Mouse (Mus musculus) neural tube, embryonic 12.5 days (tissue): Measurements from ENCODE around the gene Arhgap15. TPM values are rescaled to one million over a fixed set of nuclear protein-coding genes. Genes with fewer than 3 reads are reported as not detected.

Experiments used
- ATAC-seq: fragments of 200-750 bp; cut with Nextera tagmentation; 2 replicates; pipeline ENCODE4 v1.8.0; 2017; ENCODE audit warnings: low read depth, mild to moderate bottlenecking, moderate TSS enrichment, moderate library complexity; ENCODE audit not compliant: low FRiP score
- H3K27ac ChIP-seq: fragments of 300-500 bp; sonication (generic); 2 replicates; pipeline ENCODE4 v1.5.1; 2016
- H3K27me3 ChIP-seq: fragments of 300-500 bp; sonication (generic); replicated peaks from 2 replicates; pipeline ENCODE4 v1.6.1; 2016; ENCODE audit warnings: mild to moderate bottlenecking
- H3K36me3 ChIP-seq: fragments of 300-500 bp; sonication (generic); 2 replicates; pipeline ENCODE4 v1.6.1; 2016; ENCODE audit warnings: mild to moderate bottlenecking
- H3K4me1 ChIP-seq: fragments of 300-500 bp; sonication (generic); 2 replicates; pipeline ENCODE4 v1.6.1; 2016
- H3K4me2 ChIP-seq: fragments of 300-500 bp; sonication (generic); replicated peaks from 2 replicates; pipeline ENCODE4 v1.6.1; 2016; ENCODE audit warnings: mild to moderate bottlenecking
- H3K4me3 ChIP-seq: fragments of 300-500 bp; sonication (generic); 2 replicates; pipeline ENCODE4 v1.5.1; 2016
- H3K9ac ChIP-seq: fragments of 300-500 bp; sonication (generic); 2 replicates; pipeline ENCODE4 v1.6.1; 2016; ENCODE audit warnings: mild to moderate bottlenecking
- H3K9me3 ChIP-seq: fragments of 300-500 bp; sonication (generic); 2 replicates; pipeline ENCODE4 v1.6.1; 2016; ENCODE audit warnings: mild to moderate bottlenecking
- WGBS: fragments of 180-500 bp; shearing (Covaris S2); methylation state at CpG from one replicate; pipeline ENCODE4 v1.1.7; 2016; 5-methylcytosine and 5-hydroxymethylcytosine counted together
- polyA plus RNA-seq: library from polyadenylated mRNA; unstranded; fragments of >200 nt; fragmentation: Nextera tagmentation; extraction: Ambion mirVana; gene quantifications from 2 replicates; pipeline ENCODE4 v1.2.1, GENCODE M21; 2016

Gene Arhgap15
- polyA plus RNA-seq, 1 experiment from 2014 or later = 0.81 TPM

GRCm38 (mm10) chr2:44140455-44140854, 391.8 kb downstream of the Arhgap15 start:
- H3K4me1 ChIP-seq = no peaks in the 10 kb centered on the region
- no peak overlapping the region for H3K4me3 ChIP-seq
- no peak for ATAC-seq
- no peaks in the 10 kb centered on the region for H3K9me3 ChIP-seq
- no peak overlapping the region for H3K4me2 ChIP-seq
- no peak overlapping the region for H3K27ac ChIP-seq
- H3K36me3 ChIP-seq = no peaks in the 10 kb centered on the region
- no peak overlapping the region for H3K9ac ChIP-seq
- H3K27me3 ChIP-seq = no peaks in the 10 kb centered on the region
- WGBS = 89% methylated on average over 4 of the region's 4 CpGs

GRCm38 (mm10) chr2:44142152-44142551, 393.5 kb downstream of the Arhgap15 start:
- no peaks in the 10 kb centered on the region for H3K4me1 ChIP-seq

GRCm38 (mm10) chr2:44142611-44143010, 394.0 kb downstream of the Arhgap15 start:
- H3K27ac ChIP-seq = no peak overlapping the region
- no peaks in the 10 kb centered on the region for H3K9me3 ChIP-seq
- no peak overlapping the region for H3K4me3 ChIP-seq
- 91% methylated on average over 5 of the region's 5 CpGs for WGBS
- no peaks in the 10 kb centered on the region for H3K36me3 ChIP-seq
- H3K27me3 ChIP-seq = no peaks in the 10 kb centered on the region
- H3K4me1 ChIP-seq = no peaks in the 10 kb centered on the region
- H3K4me2 ChIP-seq = no peak overlapping the region
- no peak overlapping the region for H3K9ac ChIP-seq
- ATAC-seq = no peak

More at GRCm38 (mm10) chr2:44142152-44142551, 393.5 kb downstream of the Arhgap15 start:
- no peak overlapping the region for H3K27ac ChIP-seq
- WGBS = 91% methylated on average over 9 of the region's 9 CpGs
- H3K27me3 ChIP-seq = no peaks in the 10 kb centered on the region
- H3K4me2 ChIP-seq = no peak overlapping the region
- no peak for ATAC-seq
- H3K4me3 ChIP-seq = no peak overlapping the region
- H3K9me3 ChIP-seq = no peaks in the 10 kb centered on the region
- H3K36me3 ChIP-seq = no peaks in the 10 kb centered on the region
- H3K9ac ChIP-seq = no peak overlapping the region

GRCm38 (mm10) chr2:44146124-44146981, 397.7 kb downstream of the Arhgap15 start:
- ATAC-seq = no peak
- no peak overlapping the region for H3K9ac ChIP-seq
- no peak overlapping the region for H3K4me2 ChIP-seq
- no peaks in the 10 kb centered on the region for H3K36me3 ChIP-seq
- 93% methylated on average over 7 of the region's 7 CpGs for WGBS
- H3K4me3 ChIP-seq = no peak overlapping the region
- H3K9me3 ChIP-seq = no peaks in the 10 kb centered on the region
- H3K4me1 ChIP-seq = no peaks in the 10 kb centered on the region
- no peak overlapping the region for H3K27ac ChIP-seq
- no peaks in the 10 kb centered on the region for H3K27me3 ChIP-seq

GRCm38 (mm10) chr2:44147486-44147885, 398.9 kb downstream of the Arhgap15 start:
- Histone ChIP-seq H3K9me3 (no peaks in the 10 kb centered on the region), H3K9ac (no peak overlapping the region), H3K27ac (no peak overlapping the region), H3K4me1 (no peaks in the 10 kb centered on the region), H3K36me3 (no peaks in the 10 kb centered on the region), H3K27me3 (no peaks in the 10 kb centered on the region), H3K4me3 (no peak overlapping the region), H3K4me2 (no peak overlapping the region)
- ATAC-seq = no peak
- WGBS = 73% methylated on average over 5 of the region's 5 CpGs

GRCm38 (mm10) chr2:44147971-44148370, 399.3 kb downstream of the Arhgap15 start:
- H3K36me3 ChIP-seq = no peaks in the 10 kb centered on the region
- H3K4me1 ChIP-seq = no peaks in the 10 kb centered on the region
- H3K27ac ChIP-seq = no peak overlapping the region
- WGBS = 68% methylated on average over 7 of the region's 7 CpGs
- H3K9ac ChIP-seq = no peak overlapping the region
- no peaks in the 10 kb centered on the region for H3K27me3 ChIP-seq
- ATAC-seq = no peak
- no peaks in the 10 kb centered on the region for H3K9me3 ChIP-seq
- no peak overlapping the region for H3K4me2 ChIP-seq
- H3K4me3 ChIP-seq = no peak overlapping the region

- Histone ChIP-seq H3K9ac (no peak overlapping the region), H3K4me2 (no peak overlapping the region), H3K27me3 (no peaks in the 10 kb centered on the region), H3K4me3 (no peak overlapping the region), H3K9me3 (no peaks in the 10 kb centered on the region), H3K36me3 (no peaks in the 10 kb centered on the region), H3K27ac (no peak overlapping the region), H3K4me1 (no peaks in the 10 kb centered on the region)
- ATAC-seq = no peak
- WGBS = 79% methylated on average over 7 of the region's 7 CpGs
Measured at GRCm38 (mm10) chr2:44148550-44149100, 400.0 kb downstream of the Arhgap15 start.

GRCm38 (mm10) chr2:44152301-44152700, 403.7 kb downstream of the Arhgap15 start:
- WGBS = 78% methylated on average over 1 of the region's 1 CpGs
- no peak overlapping the region for H3K4me2 ChIP-seq
- H3K9me3 ChIP-seq = no peaks in the 10 kb centered on the region
- no peaks in the 10 kb centered on the region for H3K4me1 ChIP-seq
- H3K27me3 ChIP-seq = no peaks in the 10 kb centered on the region
- H3K27ac ChIP-seq = no peak overlapping the region
- H3K9ac ChIP-seq = no peak overlapping the region
- ATAC-seq = no peak
- H3K36me3 ChIP-seq = no peaks in the 10 kb centered on the region
- H3K4me3 ChIP-seq = no peak overlapping the region

- Histone ChIP-seq H3K27ac (no peak overlapping the region), H3K27me3 (no peaks in the 10 kb centered on the region)
- 83% methylated on average over 4 of the region's 4 CpGs for WGBS
Measured at GRCm38 (mm10) chr2:44160358-44160757, 411.7 kb downstream of the Arhgap15 start.

GRCm38 (mm10) chr2:44165789-44166188, 417.2 kb downstream of the Arhgap15 start:
- H3K4me2 ChIP-seq = no peak overlapping the region
- H3K9ac ChIP-seq = no peak overlapping the region
- no peak overlapping the region for H3K4me3 ChIP-seq
- H3K36me3 ChIP-seq = no peaks in the 10 kb centered on the region
- no peaks in the 10 kb centered on the region for H3K4me1 ChIP-seq
- no peaks in the 10 kb centered on the region for H3K9me3 ChIP-seq
- H3K27ac ChIP-seq = no peak overlapping the region
- no peaks in the 10 kb centered on the region for H3K27me3 ChIP-seq
- ATAC-seq = no peak
- 61% methylated on average over 3 of the region's 3 CpGs for WGBS

More at GRCm38 (mm10) chr2:44160358-44160757, 411.7 kb downstream of the Arhgap15 start:
- H3K9me3 ChIP-seq = no peaks in the 10 kb centered on the region
- H3K4me3 ChIP-seq = no peak overlapping the region
- H3K4me2 ChIP-seq = no peak overlapping the region
- no peak overlapping the region for H3K9ac ChIP-seq
- H3K36me3 ChIP-seq = no peaks in the 10 kb centered on the region
- no peak for ATAC-seq
- no peaks in the 10 kb centered on the region for H3K4me1 ChIP-seq

GRCm38 (mm10) chr2:44166716-44167115, 418.1 kb downstream of the Arhgap15 start:
- no peak overlapping the region for H3K9ac ChIP-seq
- no peaks in the 10 kb centered on the region for H3K27me3 ChIP-seq
- 92% methylated on average over 4 of the region's 4 CpGs for WGBS
- H3K36me3 ChIP-seq = no peaks in the 10 kb centered on the region
- no peak overlapping the region for H3K27ac ChIP-seq
- H3K4me2 ChIP-seq = no peak overlapping the region
- no peak for ATAC-seq
- no peaks in the 10 kb centered on the region for H3K9me3 ChIP-seq
- no peak overlapping the region for H3K4me3 ChIP-seq
- H3K4me1 ChIP-seq = no peaks in the 10 kb centered on the region

- Histone ChIP-seq H3K27ac (no peak overlapping the region), H3K4me2 (no peak overlapping the region), H3K9ac (no peak overlapping the region), H3K4me3 (no peak overlapping the region), H3K27me3 (no peaks in the 10 kb centered on the region), H3K36me3 (no peaks in the 10 kb centered on the region), H3K4me1 (no peaks in the 10 kb centered on the region), H3K9me3 (no peaks in the 10 kb centered on the region)
- 85% methylated on average over 10 of the region's 10 CpGs for WGBS
- no peak for ATAC-seq
Measured at GRCm38 (mm10) chr2:44184476-44184875, 435.9 kb downstream of the Arhgap15 start.

- no peak for ATAC-seq
- H3K27me3 ChIP-seq = no peaks in the 10 kb centered on the region
- no peak overlapping the region for H3K4me3 ChIP-seq
- no peaks in the 10 kb centered on the region for H3K4me1 ChIP-seq
- H3K27ac ChIP-seq = no peak overlapping the region
- no peaks in the 10 kb centered on the region for H3K9me3 ChIP-seq
- H3K4me2 ChIP-seq = no peak overlapping the region
- WGBS = 78% methylated on average over 9 of the region's 9 CpGs
- H3K36me3 ChIP-seq = no peaks in the 10 kb centered on the region
- H3K9ac ChIP-seq = no peak overlapping the region
Measured at GRCm38 (mm10) chr2:44190749-44191148, 442.1 kb downstream of the Arhgap15 start.
